Mouse (Mus musculus): ENCODE measurements around the gene Gjc1. TPM values are rescaled to one million over a fixed set of nuclear protein-coding genes. Genes with fewer than 3 reads are reported as not detected.

Gjc1 gene
- total and polyA plus RNA-seq, 3 experiments = 1.8 to 20.6 (median 12.9) TPM

- DNase-seq = no peak
These were observed 47.4 kb downstream of the Gjc1 start for GRCm38 (mm10) chr11:102771916-102772714.

GRCm38 (mm10) chr11:102770662-102771435 lies 48.7 kb downstream of the Gjc1 start:
- no peak for DNase-seq

GRCm38 (mm10) chr11:102769993-102770661 lies 49.4 kb downstream of the Gjc1 start:
- DNase-seq = no peak

GRCm38 (mm10) chr11:102769141-102769540 lies 50.4 kb downstream of the Gjc1 start:
- no peak for DNase-seq

GRCm38 (mm10) chr11:102767055-102767670 lies 52.3 kb downstream of the Gjc1 start:
- no peak for DNase-seq

GRCm38 (mm10) chr11:102765416-102765815 lies 54.1 kb downstream of the Gjc1 start:
- DNase-seq = no peak

- no peak for DNase-seq
These were observed 56.3 kb downstream of the Gjc1 start for GRCm38 (mm10) chr11:102763009-102763767.

- DNase-seq = no peak
These were observed 57.3 kb downstream of the Gjc1 start for GRCm38 (mm10) chr11:102762248-102762647.

GRCm38 (mm10) chr11:102761309-102762210 lies 57.9 kb downstream of the Gjc1 start, which contains the start of gene Adam11:
Gene Adam11 (plus strand): TSS chr11:102761439.
- DNase-seq = no peak

- no peak for DNase-seq
These were observed 58.6 kb downstream of the Gjc1 start for GRCm38 (mm10) chr11:102760805-102761308.

GRCm38 (mm10) chr11:102758977-102759376 lies 60.5 kb downstream of the Gjc1 start:
- no peak for DNase-seq

- DNase-seq = no peak
These were observed 64.1 kb downstream of the Gjc1 start for GRCm38 (mm10) chr11:102755391-102755790.

GRCm38 (mm10) chr11:102754416-102754815 lies 65.1 kb downstream of the Gjc1 start:
- no peak for DNase-seq

- no peak for DNase-seq
These were observed 65.7 kb downstream of the Gjc1 start for GRCm38 (mm10) chr11:102753591-102754324.

- peak; percentile 34 for DNase-seq
These were observed 66.5 kb downstream of the Gjc1 start for GRCm38 (mm10) chr11:102752896-102753590.

GRCm38 (mm10) chr11:102749712-102750111 lies 69.8 kb downstream of the Gjc1 start:
- peak; percentile 83 for DNase-seq
